ENCODE assay signal across 8 mouse cellular contexts in genomic region chr10:126978277-126978994, GRCm38 (mm10). TPM values are rescaled to one million over a fixed set of nuclear protein-coding genes. Genes with fewer than 3 reads are reported as not detected.
DNase-seq lines count a peak whose midpoint lies in the region; ATAC-seq lines count a peak whose summit lies in the region.

TSS of gene Ctdsp2 (plus strand) at chr10:126978717.

- peak within 1 kb of the TSS; percentile 100 for H3K27ac ChIP-seq in hindbrain, embryonic 16.5 days (ENCODE audit: low read depth, low read length)
- 0 out of 2 replicates have a peak within 1 kb of the TSS, but pooled peaks have one; percentile 10 for H3K27ac ChIP-seq in macrophage

- peak within 1 kb of the TSS; percentile 73 for H3K9ac ChIP-seq in hindbrain, embryonic 16.5 days (ENCODE audit: low read depth, low read length)

- peak within 1 kb of the TSS; percentile 90 for H3K4me2 ChIP-seq in hindbrain, embryonic 16.5 days (ENCODE audit: low read length)

- peak; percentile 93 for ATAC-seq in hindbrain, embryonic 16.5 days

- peaks cover 36% of the 10 kb centered on the region for H3K4me1 ChIP-seq in hindbrain, embryonic 16.5 days (ENCODE audit: control insufficient read depth, insufficient read depth, low read depth, low read length)

- H3K79me2 ChIP-seq in macrophage (ENCODE audit: inconsistent target): peaks cover 38% of the 10 kb centered on the region

- H3K4me3 ChIP-seq in hindbrain, embryonic 16.5 days (ENCODE audit: low read length): peak within 1 kb of the TSS; percentile 71
- H3K4me3 ChIP-seq in macrophage (ENCODE audit: inconsistent target): peak within 1 kb of the TSS; percentile 18; the same call in 1 of the 2 replicates

- H3K36me3 ChIP-seq in hindbrain, embryonic 16.5 days (ENCODE audit: control insufficient read depth, insufficient read depth, low read length): no peaks in the 10 kb centered on the region
- no peaks in the 10 kb centered on the region for H3K36me3 ChIP-seq in macrophage (ENCODE audit: inconsistent target)

- no peaks in the 10 kb centered on the region for H3K9me3 ChIP-seq in hindbrain, embryonic 16.5 days (ENCODE audit: control insufficient read depth, low read length)

- no peaks in the 10 kb centered on the region for H3K27me3 ChIP-seq in hindbrain, embryonic 16.5 days (replicated peaks; ENCODE audit: control insufficient read depth, insufficient read depth, low read length)

- WGBS in hindbrain, embryonic 16.5 days: 0% methylated on average over 53 of the region's 56 CpGs
- under 1% methylated on average over 56 of the region's 56 CpGs for WGBS in macrophage (ENCODE audit: missing documents)

- peak; percentile 97 for DNase-seq in WW6 (ENCODE audit: low read depth, low spot score)
- peak; percentile 98 to 99 for DNase-seq in cerebellum, postnatal 4 days (ENCODE audit: low spot score in 2 of 2)
- peak; percentile 100 for DNase-seq in gastrocnemius, adult 18-20 months (ENCODE audit: low spot score)
- DNase-seq in left cerebral cortex, adult 18-20 months (ENCODE audit: low spot score in 2 of 2): peak; percentile 99 to 100
- DNase-seq in right cerebral cortex, adult 18-20 months: peak; percentile 100
- peak; percentile 99 for DNase-seq in urinary bladder, postnatal 10 days (ENCODE audit: low spot score)

RNA-seq across cellular contexts. Expression of gene Ctdsp2, which starts in this region (rescaled TPM):
- 100 to 1,000 TPM in 1 of 2 experiments, 10 to 100 TPM in 1; 84.5 to 110 TPM for total RNA-seq in gastrocnemius, adult 18-20 months (2021)
- polyA plus RNA-seq in hindbrain, embryonic 16.5 days (2015; fragmentation: Nextera tagmentation; extraction: Ambion mirVana): 13.7 and 18.1 TPM in 2 replicates
- 10 to 100 TPM; 81.2 to 83.8 TPM for total RNA-seq in left cerebral cortex, adult 18-20 months (2021)
- 10 to 100 TPM in 24 of 26 experiments, 1 to 10 TPM in 2; 7.4 to 94.7 (median 27.4) TPM for total RNA-seq in macrophage (2018; cell fraction: chromatin; rRNA removed)
- 100 to 1,000 TPM in 1 of 26 experiments, 10 to 100 TPM in 25; 24.7 to 104 (median 43.2) TPM for total RNA-seq in macrophage (2018; cell fraction: cytosol; rRNA removed)
- total RNA-seq in macrophage (2018; cell fraction: nucleus; rRNA removed): 10 to 100 TPM; 16.2 to 94.0 (median 26.7) TPM
- polyA plus RNA-seq in macrophage (2018): 21.1 to 77.3 TPM (median 33.3 TPM) in 3 replicates

Comparison
In these comparisons a context has a peak if more than half of its experiments do, and no peak if none do; other contexts are left out.
1. Peak in every context shown above with its lines: DNase-seq, ATAC-seq, H3K4me3 ChIP-seq and H3K27ac ChIP-seq.